Mouse (Mus musculus): ENCODE measurements around the gene Prpf38b.
A peak's percentile ranks its signal among the peaks of the same experiment; 100 is the strongest.

Gene Prpf38b

GRCm38 (mm10) chr3:108857714-108858113 lies 53.8 kb downstream of the Prpf38b start:
- DNase-seq = no peak

- no peak for DNase-seq
Measured at GRCm38 (mm10) chr3:108857124-108857470, 54.4 kb downstream of the Prpf38b start.

- peak; percentile 55 for DNase-seq
Measured at GRCm38 (mm10) chr3:108856386-108857123, 55.0 kb downstream of the Prpf38b start.

GRCm38 (mm10) chr3:108855864-108856263 lies 55.7 kb downstream of the Prpf38b start:
- DNase-seq = peak; percentile 75

GRCm38 (mm10) chr3:108855371-108855770 lies 56.2 kb downstream of the Prpf38b start:
- peak; percentile 20 for DNase-seq

- no peak for DNase-seq
Measured at GRCm38 (mm10) chr3:108853266-108853665, 58.3 kb downstream of the Prpf38b start.
